Mouse (Mus musculus): ENCODE results near the gene Raly.

Gene Raly

GRCm38 (mm10) chr2:154782856-154783650 is 7.8 kb upstream of the Raly start:
- DNase-seq (ENCODE audit: low read depth), result no peak

DNA sequence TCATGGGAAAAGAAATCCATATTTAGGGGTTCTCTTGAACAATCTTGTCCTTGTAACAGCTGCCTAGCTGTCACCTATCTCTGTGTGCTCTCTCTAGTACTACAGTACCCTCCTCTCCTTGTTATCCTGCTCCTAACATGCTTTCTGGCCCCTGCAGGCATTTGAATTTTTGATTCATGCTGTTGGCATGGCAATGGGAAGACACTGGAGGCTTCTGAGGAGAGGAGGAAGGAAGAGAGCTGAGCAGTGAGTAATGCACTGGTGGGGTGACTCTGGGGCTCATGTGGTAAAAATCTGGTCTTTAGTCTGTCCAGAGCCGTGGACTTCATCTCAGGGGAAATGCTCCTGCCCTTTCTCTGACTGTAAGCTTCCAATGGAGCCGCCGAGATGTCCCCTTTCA is 5.6 kb upstream of the Raly start:
- no peak for DNase-seq (ENCODE audit: low read depth)

DNA sequence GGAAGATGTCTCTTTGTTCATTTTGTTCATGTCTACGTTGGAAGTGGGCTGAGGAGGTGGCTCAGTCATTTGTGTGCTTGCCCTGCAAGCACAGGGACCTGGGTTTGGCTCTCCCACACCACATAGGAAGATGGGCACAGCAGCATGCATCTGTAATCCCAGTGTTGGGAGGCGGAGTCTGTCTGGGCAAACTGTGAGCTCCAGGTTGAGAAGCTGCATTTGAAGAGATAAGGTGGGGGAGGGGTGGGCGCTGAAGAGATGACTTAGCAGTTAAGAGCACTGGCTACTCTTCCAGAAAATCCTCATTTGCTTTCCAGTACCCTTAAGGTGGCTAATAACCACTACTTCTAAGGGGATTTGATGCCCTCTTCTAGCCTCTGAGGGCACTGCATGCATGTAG is 4.7 kb upstream of the Raly start:
- no peak for DNase-seq (ENCODE audit: low read depth)

- DNase-seq (ENCODE audit: low read depth), result no peak
Observed at GRCm38 (mm10) chr2:154786776-154787175, 4.1 kb upstream of the Raly start.

DNA sequence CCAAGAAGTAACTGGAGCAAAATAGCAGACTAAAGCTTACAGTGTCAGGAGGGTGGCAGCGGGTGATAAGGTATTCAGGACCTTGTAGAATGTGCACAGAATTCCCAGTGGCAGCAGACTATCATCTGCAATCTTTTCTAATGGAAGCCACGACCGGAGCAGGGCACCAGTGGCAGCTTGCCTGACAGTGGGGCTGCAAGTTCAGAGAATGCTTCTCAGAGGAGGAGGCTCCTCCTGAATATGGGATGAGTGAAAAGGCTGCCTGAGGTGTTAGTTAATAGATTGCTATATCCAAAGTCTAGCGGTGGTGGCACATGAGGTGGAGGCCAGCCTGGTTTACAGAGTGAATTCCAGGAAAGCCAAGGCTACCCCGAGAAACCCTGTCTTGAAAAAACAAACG is 1.5 kb upstream of the Raly start:
- no peak for DNase-seq (ENCODE audit: low read depth)

GRCm38 (mm10) chr2:154789977-154790655 is 780 bp upstream of the Raly start:
- DNase-seq (ENCODE audit: low read depth), result no peak

- DNase-seq (ENCODE audit: low read depth), result no peak
Observed at GRCm38 (mm10) chr2:154791661-154792642, 1.1 kb downstream of the Raly start.

GRCm38 (mm10) chr2:154803372-154803771 is 12.5 kb downstream of the Raly start:
- DNase-seq (ENCODE audit: low read depth), result peak; percentile 46

GRCm38 (mm10) chr2:154803845-154804244 is 12.9 kb downstream of the Raly start:
- no peak for DNase-seq (ENCODE audit: low read depth)

GRCm38 (mm10) chr2:154807689-154808088 is 16.8 kb downstream of the Raly start:
- no peak for DNase-seq (ENCODE audit: low read depth)

- no peak for DNase-seq (ENCODE audit: low read depth)
Observed at GRCm38 (mm10) chr2:154809107-154809762, 18.3 kb downstream of the Raly start.

DNA sequence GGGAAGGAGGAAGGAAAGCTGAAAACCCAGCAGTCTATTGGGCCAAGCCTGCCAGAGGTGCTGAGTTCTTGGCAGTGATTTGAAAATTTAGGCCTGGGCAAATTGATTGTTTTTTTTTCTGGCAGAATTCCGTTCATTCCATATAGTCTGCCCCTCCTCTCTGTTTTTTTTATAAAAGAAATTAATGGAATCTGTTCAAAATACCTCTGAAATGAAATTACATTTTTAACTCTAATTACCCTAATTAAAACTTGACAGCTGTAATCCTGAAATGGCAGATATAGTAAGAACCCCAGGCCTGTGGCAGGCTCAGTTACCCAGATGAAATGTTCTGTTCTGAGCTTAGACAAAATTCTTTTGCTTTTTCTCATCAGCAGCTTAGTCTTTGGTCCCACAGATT is 19.9 kb downstream of the Raly start:
- no peak for DNase-seq (ENCODE audit: low read depth)

GRCm38 (mm10) chr2:154813426-154813825 is 22.5 kb downstream of the Raly start:
- DNase-seq (ENCODE audit: low read depth), result no peak

GRCm38 (mm10) chr2:154817089-154817488 is 26.2 kb downstream of the Raly start:
- DNase-seq (ENCODE audit: low read depth), result no peak

DNA sequence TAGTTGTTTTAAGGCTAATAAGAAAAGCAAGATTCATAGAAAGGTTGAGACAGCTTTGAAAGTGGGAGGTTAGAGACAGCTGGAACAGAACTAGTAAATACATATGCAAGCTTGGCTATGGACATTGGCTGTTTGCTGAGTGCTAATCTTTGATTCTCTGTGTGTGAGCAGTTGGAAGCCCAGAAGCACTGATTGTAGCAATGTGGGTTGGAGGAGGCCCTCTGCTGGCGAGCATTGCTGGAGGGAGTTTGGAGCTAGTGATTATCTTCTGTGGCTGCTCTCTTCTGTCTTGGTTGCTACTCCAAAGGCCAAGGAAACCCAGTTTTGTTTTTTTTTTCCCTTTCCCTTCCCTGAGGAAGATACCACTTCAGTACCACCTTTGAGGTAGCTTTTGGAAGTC is 26.9 kb downstream of the Raly start:
- peak; percentile 11 for DNase-seq (ENCODE audit: low read depth)

GRCm38 (mm10) chr2:154818599-154818998 is 27.7 kb downstream of the Raly start:
- no peak for DNase-seq (ENCODE audit: low read depth)

DNA sequence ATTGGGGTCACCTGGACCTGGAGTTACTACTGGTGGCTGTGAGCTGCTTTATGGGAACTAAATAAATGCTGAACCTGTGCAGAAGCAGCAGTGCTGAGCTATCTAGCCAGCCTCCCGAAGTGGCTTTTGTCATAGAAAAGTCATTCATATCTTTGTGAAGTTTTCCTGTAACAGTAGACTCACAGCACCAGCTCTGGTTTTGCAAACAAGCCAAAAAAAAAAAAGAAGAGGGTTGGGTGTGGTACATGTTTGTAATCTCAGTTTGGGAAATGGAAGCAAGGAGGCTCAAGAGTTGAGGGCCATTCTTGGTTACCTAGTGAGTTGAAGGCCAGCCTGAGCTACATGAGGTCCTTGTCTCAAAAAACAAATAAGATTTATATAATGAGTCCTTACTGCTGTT is 29.4 kb downstream of the Raly start:
- no peak for DNase-seq (ENCODE audit: low read depth)

DNA sequence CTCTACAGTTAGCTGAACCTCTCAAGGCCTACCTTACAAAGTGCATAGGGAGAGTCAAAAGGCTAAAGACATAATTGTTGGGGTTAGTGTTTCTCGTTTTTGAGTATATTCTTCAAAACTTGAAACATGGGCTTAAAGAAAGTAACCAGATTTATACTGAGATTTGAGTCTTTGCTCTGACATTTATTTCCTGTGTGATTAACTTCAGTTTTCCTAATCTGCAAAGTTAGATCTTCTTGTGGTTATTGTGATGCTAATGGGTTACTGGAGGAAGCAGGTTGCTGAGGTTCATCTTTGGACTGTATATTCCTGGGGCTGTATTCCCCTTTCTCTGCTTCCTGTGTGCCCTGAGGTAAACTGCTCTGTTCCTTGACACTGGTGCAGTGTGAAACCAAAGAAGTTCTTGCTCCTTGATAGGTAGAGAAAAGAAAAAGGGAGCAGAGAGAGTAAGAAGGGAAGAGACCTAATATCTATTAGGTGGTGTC is 35.2 kb downstream of the Raly start:
- DNase-seq (ENCODE audit: low read depth), result no peak

DNA sequence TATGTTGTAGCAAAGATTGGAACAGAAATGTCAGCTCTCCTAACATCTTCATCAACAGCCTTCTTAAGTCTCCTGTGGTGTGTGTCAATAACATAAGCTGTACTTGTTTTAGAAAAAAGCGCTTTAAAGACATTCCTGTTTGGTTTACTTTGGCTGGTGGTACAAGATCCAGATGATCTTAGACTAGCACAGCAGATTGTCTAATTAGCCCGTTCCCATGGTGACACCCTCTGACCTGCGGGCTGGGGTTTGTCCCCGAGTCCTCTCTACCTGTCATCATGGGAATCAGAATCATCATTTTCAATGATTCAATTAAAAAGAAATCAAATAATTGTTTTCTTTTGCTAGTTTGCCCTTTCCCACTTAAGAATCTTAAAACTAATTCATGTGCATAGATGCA is 36.6 kb downstream of the Raly start:
- DNase-seq (ENCODE audit: low read depth), result no peak

GRCm38 (mm10) chr2:154832471-154832870 is 41.6 kb downstream of the Raly start:
- DNase-seq (ENCODE audit: low read depth), result no peak

DNA sequence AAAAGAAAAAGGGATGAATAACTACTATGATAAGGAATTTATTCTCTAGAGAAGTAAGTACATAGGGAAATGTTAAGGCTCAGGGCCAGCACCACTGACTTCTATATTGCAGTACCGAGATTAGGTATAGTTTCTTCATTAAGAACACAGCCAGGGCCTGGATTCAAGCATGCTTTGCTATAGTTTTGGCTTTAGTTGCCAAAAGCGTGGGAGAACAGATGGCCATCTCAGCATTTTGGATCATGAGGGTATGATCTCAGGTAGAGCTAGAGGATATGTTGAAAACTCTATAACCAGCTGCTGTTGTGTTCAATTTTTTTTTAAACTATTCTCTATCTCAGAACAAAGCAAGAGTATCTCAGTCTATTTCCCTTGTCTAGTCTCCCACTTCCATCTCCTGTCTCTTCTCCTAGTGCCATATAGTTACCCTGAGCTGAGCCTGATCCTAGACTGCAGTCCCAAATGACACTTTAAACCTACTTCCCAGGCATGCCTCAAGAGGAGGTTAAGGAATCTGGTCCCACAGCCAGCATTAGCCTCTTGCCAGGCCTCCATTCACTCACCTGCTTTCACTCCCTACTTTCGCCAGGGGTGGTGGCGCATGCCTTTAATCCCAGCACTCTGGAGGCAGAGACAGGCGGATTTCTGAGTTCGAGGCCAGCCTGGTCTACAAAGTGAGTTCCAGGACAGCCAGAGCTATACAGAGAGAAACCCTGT is 43.4 kb downstream of the Raly start:
- no peak for DNase-seq (ENCODE audit: low read depth)
